Mouse (Mus musculus): ENCODE results near the gene Tuft1. TPM values are rescaled to one million over a fixed set of nuclear protein-coding genes. Genes with fewer than 3 reads are reported as not detected.
"Not testable (repeated sequence)": the region's sequence is repeated elsewhere in the genome, so short reads cannot be mapped to it uniquely, and the experiment has no call there.

Gene Tuft1
- polyA plus RNA-seq (2015; fragmentation: Nextera tagmentation; extraction: Ambion mirVana), result 25.8 and 27.0 TPM in 2 replicates

DNA sequence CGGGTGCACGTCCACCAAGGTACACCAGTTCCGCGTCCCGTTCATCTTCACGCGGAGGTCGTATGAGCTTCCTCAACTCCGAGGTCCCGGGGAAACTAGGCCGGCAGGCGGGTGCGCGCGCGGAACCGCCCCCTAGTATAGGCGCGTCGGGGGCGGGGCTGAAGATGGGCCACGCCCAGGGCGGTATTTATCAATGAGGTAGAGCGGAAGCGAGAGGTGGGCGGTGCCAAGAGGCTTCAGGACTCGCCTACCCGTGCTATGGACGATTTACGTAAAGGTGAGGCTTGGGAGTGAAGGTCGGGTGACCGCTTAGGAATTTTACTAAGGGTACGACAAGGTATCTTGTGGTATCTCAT, at the start of gene Tuft1:
Tuft1 (minus strand) TSS at position 133 of the 356 bp plus-strand sequence.
- H3K27me3 ChIP-seq; H3K9me3 ChIP-seq (replicated peaks); H3K36me3 ChIP-seq; H3K9ac ChIP-seq; H3K4me1 ChIP-seq: not testable (repeated sequence)
- peak within 1 kb of the TSS; percentile 46 for H3K4me3 ChIP-seq (replicated peaks)
- peak within 1 kb of the TSS; percentile 58 for H3K4me2 ChIP-seq (replicated peaks)
- ATAC-seq (ENCODE audit: insufficient number of reproducible peaks, low FRiP score, low TSS enrichment, low read depth), result peak; percentile 84
- WGBS, result under 1% methylated on average over 21 of the region's 33 CpGs
- peak within 1 kb of the TSS; percentile 75 for H3K27ac ChIP-seq (replicated peaks)

DNA sequence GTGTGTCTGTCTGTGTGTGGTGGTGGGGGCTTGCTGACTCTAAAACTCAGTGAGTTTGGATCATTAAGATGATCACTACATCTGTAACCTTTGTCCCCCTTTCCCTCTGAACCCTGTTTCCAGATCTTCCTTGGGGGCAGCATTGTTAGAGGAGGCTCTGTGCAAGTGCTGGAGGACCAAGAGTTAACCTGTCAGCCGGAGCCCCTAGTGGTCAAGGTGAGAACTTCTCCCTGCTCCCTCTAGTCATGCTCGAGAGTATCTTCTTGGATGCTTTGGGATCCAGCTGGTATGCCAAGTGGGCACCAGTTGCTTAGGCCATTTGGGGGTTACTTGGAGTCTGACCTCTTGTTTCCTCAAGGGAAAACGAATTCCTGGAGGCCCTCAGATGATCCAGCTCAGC, 44.7 kb upstream of the Tuft1 start:
- H3K4me2 ChIP-seq (replicated peaks); ATAC-seq (ENCODE audit: insufficient number of reproducible peaks, low FRiP score, low TSS enrichment, low read depth): not testable (repeated sequence)

DNA sequence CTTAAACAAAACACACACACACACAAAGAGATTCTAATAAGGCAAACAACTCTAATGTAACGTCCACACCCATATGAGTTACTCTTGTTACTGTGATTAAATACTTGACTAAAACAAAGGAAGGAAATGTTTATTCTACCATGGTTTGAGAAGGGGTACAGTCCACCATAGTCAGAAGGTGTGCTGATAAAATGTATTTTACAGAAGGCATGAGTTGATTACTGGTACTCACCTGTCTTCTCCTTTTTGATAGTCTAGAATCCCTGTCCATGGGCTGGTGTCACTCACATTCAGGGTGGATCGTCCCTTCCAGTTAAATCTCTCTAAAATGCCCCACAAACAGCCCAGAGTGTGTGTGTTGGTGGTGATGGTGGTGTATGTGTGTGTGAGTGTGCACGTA, 44.2 kb upstream of the Tuft1 start:
- Histone ChIP-seq H3K4me3 (replicated peaks) (no peak overlapping the region), H3K4me1 (no peaks in the 10 kb centered on the region), H3K9me3 (replicated peaks) (no peaks in the 10 kb centered on the region), H3K9ac (no peak overlapping the region), H3K27me3 (no peaks in the 10 kb centered on the region), H3K4me2 (replicated peaks) (no peak overlapping the region), H3K36me3 (no peaks in the 10 kb centered on the region), H3K27ac (replicated peaks) (no peak overlapping the region)
- WGBS, result 78% methylated on average over 3 of the region's 3 CpGs
- ATAC-seq (ENCODE audit: insufficient number of reproducible peaks, low FRiP score, low TSS enrichment, low read depth), result no peak

More for the DNA sequence above, 44.7 kb upstream of the Tuft1 start:
- not testable (repeated sequence) for H3K9ac ChIP-seq; H3K27ac ChIP-seq (replicated peaks); H3K27me3 ChIP-seq; H3K4me3 ChIP-seq (replicated peaks); H3K4me1 ChIP-seq; H3K36me3 ChIP-seq; H3K9me3 ChIP-seq (replicated peaks)
- 23% methylated on average over 3 of the region's 3 CpGs for WGBS

DNA sequence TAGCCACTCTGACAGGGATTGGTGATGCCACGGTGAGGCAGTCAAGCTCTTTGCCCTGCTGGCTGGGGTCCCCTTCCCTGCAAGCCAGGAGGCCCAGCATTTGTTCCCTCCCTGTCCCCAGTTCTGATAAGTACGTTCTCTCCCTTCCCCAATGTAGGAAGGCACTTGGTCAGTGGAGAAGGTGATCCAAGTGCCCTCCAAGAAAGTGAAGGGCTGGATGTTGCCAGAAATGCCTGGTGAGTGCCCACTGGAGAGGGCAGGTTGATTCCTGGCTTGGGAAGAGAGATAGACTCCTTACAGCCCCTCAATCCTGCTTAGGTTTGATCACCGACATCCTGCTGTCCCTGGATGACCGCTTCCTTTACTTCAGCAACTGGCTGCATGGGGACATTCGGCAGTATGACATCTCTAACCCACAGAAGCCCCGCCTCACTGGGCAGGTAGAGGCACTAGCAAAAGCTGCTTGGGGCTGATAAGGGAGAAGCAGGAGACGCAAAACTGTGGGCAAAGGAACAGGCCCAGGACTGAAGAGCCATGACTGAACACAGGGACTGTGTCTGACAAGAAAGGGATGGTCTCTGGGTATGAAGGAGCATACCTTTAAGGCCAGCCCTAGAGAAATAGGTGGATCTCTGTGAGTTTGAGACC, 43.6 kb upstream of the Tuft1 start:
- not testable (repeated sequence) for ATAC-seq (ENCODE audit: insufficient number of reproducible peaks, low FRiP score, low TSS enrichment, low read depth); H3K9ac ChIP-seq; H3K9me3 ChIP-seq (replicated peaks); H3K4me2 ChIP-seq (replicated peaks); H3K27me3 ChIP-seq; H3K27ac ChIP-seq (replicated peaks); H3K36me3 ChIP-seq; H3K4me1 ChIP-seq; H3K4me3 ChIP-seq (replicated peaks)
- WGBS, result 89% methylated on average over 7 of the region's 7 CpGs

DNA sequence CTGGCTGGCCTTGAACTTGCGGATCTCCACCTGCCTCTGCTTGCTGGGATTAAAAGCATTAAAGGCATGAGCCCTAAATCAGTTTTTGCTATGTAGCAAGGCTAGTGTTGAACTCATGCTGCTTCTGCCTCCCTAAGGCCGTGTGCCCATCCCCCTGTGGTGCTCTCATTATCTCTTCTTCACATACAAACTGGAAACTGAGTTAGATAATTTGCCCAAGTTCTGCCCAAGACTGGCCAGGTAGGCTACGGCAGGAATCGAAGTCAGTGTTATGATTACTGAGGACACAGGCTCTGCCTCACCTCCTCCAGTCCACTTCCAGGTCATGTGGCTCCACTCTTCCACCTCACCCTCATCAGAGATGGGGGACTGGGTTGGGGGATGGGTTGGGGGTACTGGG, 37.6 kb upstream of the Tuft1 start:
- not testable (repeated sequence) for ATAC-seq (ENCODE audit: insufficient number of reproducible peaks, low FRiP score, low TSS enrichment, low read depth); H3K4me3 ChIP-seq (replicated peaks); H3K9ac ChIP-seq; H3K4me1 ChIP-seq; H3K4me2 ChIP-seq (replicated peaks); H3K27ac ChIP-seq (replicated peaks); H3K36me3 ChIP-seq; H3K27me3 ChIP-seq; H3K9me3 ChIP-seq (replicated peaks)
- WGBS, result 82% methylated on average over 4 of the region's 4 CpGs

GRCm38 (mm10) chr3:94695591-94695990, 36.9 kb upstream of the Tuft1 start:
- H3K36me3 ChIP-seq; H3K27ac ChIP-seq (replicated peaks); H3K27me3 ChIP-seq; H3K9ac ChIP-seq; H3K9me3 ChIP-seq (replicated peaks); H3K4me1 ChIP-seq; H3K4me2 ChIP-seq (replicated peaks); ATAC-seq (ENCODE audit: insufficient number of reproducible peaks, low FRiP score, low TSS enrichment, low read depth); H3K4me3 ChIP-seq (replicated peaks): not testable (repeated sequence)
- 81% methylated on average over 6 of the region's 6 CpGs for WGBS

DNA sequence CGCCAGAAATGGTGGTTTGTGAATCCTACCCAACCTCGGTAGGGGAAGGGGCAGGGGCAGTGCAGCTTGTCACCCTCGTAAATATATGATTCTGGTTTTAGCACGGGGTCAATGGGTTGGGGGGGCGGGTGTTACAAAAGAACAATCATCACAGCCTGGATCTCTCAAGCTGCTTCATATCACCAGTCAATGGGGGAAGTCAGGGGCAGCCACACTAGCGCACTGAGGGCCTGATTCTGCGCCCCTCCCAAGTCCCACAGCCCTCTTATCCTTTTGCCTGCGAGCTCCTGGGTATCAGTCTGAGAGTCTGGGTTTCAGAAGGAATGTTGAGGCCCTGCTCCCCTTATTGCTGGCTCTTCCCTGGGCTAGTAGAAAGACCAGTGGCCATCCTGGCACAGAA, 35.2 kb upstream of the Tuft1 start:
- not testable (repeated sequence) for H3K9ac ChIP-seq; H3K4me1 ChIP-seq; H3K36me3 ChIP-seq; H3K4me2 ChIP-seq (replicated peaks); H3K27me3 ChIP-seq; H3K27ac ChIP-seq (replicated peaks); ATAC-seq (ENCODE audit: insufficient number of reproducible peaks, low FRiP score, low TSS enrichment, low read depth); H3K4me3 ChIP-seq (replicated peaks); H3K9me3 ChIP-seq (replicated peaks)
- WGBS, result 78% methylated on average over 5 of the region's 8 CpGs

GRCm38 (mm10) chr3:94693329-94693825, 34.7 kb upstream of the Tuft1 start, which contains the start of gene Selenbp2:
TSS of gene Selenbp2 (plus strand) at chr3:94693556.
- Histone ChIP-seq H3K9me3 (replicated peaks) (no peaks in the 10 kb centered on the region), H3K4me1 (peaks cover 5% of the 10 kb centered on the region; the same call in 1 of the 2 replicates), H3K4me2 (replicated peaks) (no peak within 1 kb of the TSS), H3K36me3 (no peaks in the 10 kb centered on the region), H3K9ac (no peak within 1 kb of the TSS), H3K27ac (replicated peaks) (no peak within 1 kb of the TSS), H3K4me3 (replicated peaks) (no peak within 1 kb of the TSS), H3K27me3 (no peaks in the 10 kb centered on the region)
- whole genome bisulfite sequencing, result 46% methylated on average over 5 of the region's 5 CpGs
- ATAC-seq (ENCODE audit: insufficient number of reproducible peaks, low FRiP score, low TSS enrichment, low read depth), result no peak

DNA sequence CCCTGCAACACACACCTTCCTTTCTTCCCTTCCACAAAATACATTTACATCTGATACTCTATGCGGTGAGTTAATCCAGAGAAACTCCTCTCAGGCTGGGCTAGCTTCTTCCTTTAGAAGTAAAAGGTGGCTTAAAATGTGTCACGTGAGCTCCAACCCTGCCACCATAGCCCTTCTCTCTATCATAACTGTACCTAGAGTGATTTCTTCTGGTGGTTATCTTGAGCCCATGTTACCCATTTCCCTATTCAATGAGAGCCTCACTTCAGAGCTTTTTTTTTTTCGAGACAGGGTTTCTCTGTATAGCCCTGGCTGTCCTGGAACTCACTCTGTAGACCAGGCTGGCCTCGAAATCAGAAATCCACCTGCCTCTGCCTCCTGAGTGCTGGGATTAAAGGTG, 33.0 kb upstream of the Tuft1 start:
- not testable (repeated sequence) for H3K4me2 ChIP-seq (replicated peaks); H3K27ac ChIP-seq (replicated peaks); H3K4me3 ChIP-seq (replicated peaks); H3K4me1 ChIP-seq; H3K36me3 ChIP-seq; H3K27me3 ChIP-seq; H3K9me3 ChIP-seq (replicated peaks); H3K9ac ChIP-seq; ATAC-seq (ENCODE audit: insufficient number of reproducible peaks, low FRiP score, low TSS enrichment, low read depth)
- 87% methylated on average over 4 of the region's 4 CpGs for WGBS

DNA sequence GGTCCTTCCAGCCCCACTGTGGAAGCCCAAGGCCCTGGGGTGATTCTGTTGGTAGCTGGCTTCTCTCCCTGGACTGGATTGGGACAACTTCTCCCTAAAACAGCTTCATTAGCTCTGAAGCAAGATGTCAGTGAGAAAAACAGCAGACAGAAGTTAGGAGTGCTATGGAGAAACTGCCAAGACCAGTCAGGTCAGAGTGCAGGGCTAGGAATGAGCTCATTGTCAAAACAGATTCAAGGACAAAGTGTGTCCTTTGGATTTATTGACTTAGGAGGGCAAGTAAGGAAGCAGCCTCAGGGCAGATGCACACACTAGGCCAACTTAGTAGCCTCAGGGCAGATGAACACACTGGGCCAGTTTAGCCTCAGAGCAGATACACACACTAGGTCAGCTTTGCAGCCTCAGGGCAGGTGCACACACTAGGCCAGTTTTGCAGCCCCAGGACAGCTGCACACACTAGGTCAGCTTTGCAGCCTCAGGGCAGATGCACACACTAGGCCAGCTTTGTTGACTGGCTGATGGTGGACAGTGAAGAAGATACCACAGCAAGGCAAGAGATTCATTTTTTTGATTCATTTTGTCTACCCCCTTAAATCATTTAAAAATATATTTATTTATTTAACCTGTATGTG, 32.1 kb upstream of the Tuft1 start:
- Histone ChIP-seq H3K4me1 (peaks cover 5% of the 10 kb centered on the region; the same call in 1 of the 2 replicates), H3K36me3 (no peaks in the 10 kb centered on the region), H3K27ac (replicated peaks) (no peak overlapping the region), H3K9ac (no peak overlapping the region), H3K27me3 (no peaks in the 10 kb centered on the region), H3K9me3 (replicated peaks) (no peaks in the 10 kb centered on the region), H3K4me2 (replicated peaks) (no peak overlapping the region), H3K4me3 (replicated peaks) (no peak overlapping the region)
- ATAC-seq (ENCODE audit: insufficient number of reproducible peaks, low FRiP score, low TSS enrichment, low read depth), result no peak

- not testable (repeated sequence) for H3K4me1 ChIP-seq; ATAC-seq (ENCODE audit: insufficient number of reproducible peaks, low FRiP score, low TSS enrichment, low read depth); H3K4me3 ChIP-seq (replicated peaks); H3K36me3 ChIP-seq; H3K9me3 ChIP-seq (replicated peaks); H3K4me2 ChIP-seq (replicated peaks); H3K27me3 ChIP-seq; H3K9ac ChIP-seq; H3K27ac ChIP-seq (replicated peaks)
- 56% methylated on average over 6 of the region's 6 CpGs for WGBS
Measured at GRCm38 (mm10) chr3:94690162-94690561, 31.5 kb upstream of the Tuft1 start.

GRCm38 (mm10) chr3:94689195-94689594, 30.5 kb upstream of the Tuft1 start:
- H3K4me1 ChIP-seq; H3K4me2 ChIP-seq (replicated peaks); H3K27ac ChIP-seq (replicated peaks); H3K9ac ChIP-seq; ATAC-seq (ENCODE audit: insufficient number of reproducible peaks, low FRiP score, low TSS enrichment, low read depth); H3K4me3 ChIP-seq (replicated peaks); H3K27me3 ChIP-seq; H3K36me3 ChIP-seq; H3K9me3 ChIP-seq (replicated peaks): not testable (repeated sequence)
- WGBS, result 57% methylated on average over 1 of the region's 1 CpGs
